Mouse (Mus musculus) adrenal gland, postnatal 10 days (tissue): ENCODE measurements around the gene Zmynd15. TPM values are rescaled to one million over a fixed set of nuclear protein-coding genes. Genes with fewer than 3 reads are reported as not detected.
A peak's percentile ranks its signal among the peaks of the same experiment; 100 is the strongest.
"Not testable (repeated sequence)": the region's sequence is repeated elsewhere in the genome, so short reads cannot be mapped to it uniquely, and the experiment has no call there.

ENCODE experiments used
- DNase-seq: peaks from one replicate; pipeline ENCODE4 v3.0.0; 2021; ENCODE audit warnings: mixed read lengths
- long read RNA-seq, 2 experiments: library from polyadenylated mRNA; stranded (forward); transcript quantifications; one replicate each; pipeline ENCODE4 v2.0.0; 2021
- total RNA-seq, 2 experiments: library from RNA; stranded (reverse); gene quantifications; 2 replicates each; pipeline ENCODE4 v1.2.3; 2021

Zmynd15 gene
- total RNA-seq: 1 to 10 TPM in 1 of 2 experiments, under 1 TPM in 1; 0.93 to 1.8 TPM
- long read RNA-seq, experiment 1: 0 reads
- long read RNA-seq, experiment 2: 0 reads

DNA sequence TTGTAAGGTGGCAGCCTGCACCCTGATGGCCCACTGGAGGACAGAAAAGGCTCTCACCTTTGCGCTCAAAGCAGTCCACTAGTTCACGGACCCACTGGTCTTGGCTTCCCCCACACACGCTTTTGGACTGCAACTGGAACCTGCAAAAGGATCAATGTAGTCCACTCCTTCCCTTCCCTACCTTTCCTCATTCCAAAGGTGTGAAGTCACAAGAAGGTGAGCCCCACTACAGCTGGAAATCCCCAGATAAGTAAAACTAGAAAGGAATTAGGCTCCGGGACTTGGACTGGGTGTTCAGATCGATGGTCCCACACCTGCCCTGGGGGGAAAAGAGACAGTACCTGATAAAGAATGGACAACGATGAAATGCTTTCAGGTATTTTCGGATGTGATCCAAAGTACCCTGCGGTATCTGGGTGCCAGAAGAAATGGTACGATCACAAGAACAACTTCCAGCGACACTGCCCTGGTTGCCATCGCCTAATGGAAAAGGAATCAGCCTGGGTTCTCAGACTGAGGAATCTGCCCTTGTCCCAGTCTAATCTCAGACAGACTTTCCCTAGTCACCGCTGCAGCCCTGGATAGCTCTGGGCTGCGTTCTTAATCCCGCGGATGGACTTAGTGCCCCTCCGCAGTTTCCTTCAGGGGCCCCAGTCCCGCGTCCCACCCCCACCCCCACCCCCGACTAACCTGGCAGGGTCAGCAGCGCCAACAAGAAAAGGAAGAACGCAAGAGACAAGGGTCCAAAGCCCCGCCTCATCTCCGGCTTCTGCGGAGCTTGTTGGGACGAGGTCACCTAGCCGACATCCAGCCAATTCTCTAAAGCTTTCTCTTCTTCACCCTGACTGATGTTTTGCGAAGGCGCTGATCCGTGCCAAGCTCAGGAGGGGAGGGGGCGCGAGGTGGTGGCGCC lies at the start of gene Zmynd15:
Gene Zmynd15, plus strand, starts transcription at position 746 of the 913 bp plus-strand sequence.
- no peak for DNase-seq

DNA sequence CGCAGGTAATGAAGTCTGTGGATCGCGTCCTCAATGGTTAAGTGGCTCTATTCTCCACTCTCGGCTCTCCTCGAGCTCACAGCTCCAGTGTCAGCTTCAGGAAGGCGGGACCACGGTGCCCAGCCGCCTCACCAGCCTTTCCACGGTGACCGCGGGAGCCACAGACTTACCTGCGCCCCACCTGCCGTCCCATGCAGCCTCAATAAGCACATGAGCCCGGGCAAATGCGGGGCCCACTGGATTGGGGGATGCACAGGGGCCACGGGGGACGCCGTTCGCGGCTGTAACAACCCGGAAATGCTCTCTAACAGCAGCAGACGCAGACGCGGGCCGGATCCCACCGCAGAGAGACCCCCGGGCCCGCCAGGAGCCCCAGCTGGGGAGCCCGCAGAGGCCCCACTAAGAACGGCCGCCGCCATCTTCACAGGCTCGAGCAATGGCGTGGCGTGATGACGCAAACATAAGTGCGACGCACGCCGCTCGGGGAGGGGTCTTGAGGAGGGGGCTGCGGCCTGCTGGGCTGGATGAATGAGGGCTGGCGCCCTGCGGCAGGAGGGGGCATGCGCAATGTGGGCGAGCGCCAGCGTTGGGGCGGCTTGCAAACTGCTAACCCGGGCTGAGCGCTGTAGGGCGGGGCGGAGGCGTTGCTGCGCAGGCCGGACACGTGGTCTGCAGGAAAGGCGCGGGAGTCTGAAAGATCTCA lies 49.5 kb upstream of the Zmynd15 start, which contains the start of gene Pelp1:
Gene Pelp1, minus strand, starts transcription at position 438 of the 703 bp plus-strand sequence.
- DNase-seq: peak; percentile 91

DNA sequence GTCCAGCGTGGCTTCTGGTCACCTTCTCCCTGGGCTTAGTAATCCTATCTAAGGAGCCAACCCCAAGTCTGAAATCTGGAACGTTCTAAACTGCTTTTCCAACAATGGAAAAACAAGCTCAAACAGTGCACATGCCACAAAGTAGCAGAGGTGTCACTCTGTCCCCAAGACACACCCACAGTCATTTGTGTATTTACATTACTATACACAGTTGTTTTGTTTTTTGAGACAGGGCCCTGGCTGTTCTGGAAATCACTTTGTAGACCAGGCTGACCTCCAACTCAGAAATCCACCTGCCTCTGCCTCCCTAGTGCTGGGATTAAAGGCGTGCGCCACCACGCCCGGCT lies 49.0 kb upstream of the Zmynd15 start:
- DNase-seq: no peak

DNA sequence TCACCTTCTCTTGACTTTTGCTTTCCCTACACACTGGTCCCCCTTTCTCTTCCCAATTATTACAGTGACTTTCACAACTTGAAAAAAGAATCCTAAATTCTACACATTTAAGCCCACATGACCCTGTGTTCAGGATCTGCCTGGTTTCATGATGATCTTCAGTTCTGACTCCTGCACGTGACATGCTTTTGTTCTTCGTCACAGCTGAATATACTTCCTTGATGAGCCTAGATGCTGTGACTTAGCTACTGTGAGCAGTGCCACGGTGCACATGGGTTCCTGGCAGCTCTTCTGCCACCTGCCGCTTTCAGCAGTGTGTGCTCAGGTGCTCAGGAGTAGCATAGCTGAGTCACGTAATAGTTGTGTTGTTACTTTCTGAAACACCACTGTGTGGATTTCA lies 46.6 kb upstream of the Zmynd15 start:
- no peak for DNase-seq

DNA sequence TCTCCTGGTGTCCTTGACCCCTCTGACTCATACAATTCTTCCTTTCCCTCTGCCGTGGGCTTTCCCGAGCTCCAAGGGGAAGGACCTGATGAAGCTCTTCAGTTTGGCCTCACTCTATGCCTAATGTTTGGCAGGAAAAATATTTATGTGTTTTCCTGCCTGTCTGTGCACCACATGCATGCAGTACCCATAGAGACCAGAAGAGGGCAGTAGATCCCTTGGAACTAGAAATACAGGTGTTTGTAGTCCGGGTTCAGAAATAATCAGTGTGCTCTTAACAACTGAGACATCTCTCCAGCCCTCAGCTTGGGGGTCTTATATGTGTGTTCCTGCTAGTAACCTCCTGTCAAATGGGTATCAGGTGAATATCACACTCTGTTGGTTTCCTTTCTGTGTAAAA lies 45.3 kb upstream of the Zmynd15 start:
- peak; percentile 87 for DNase-seq

DNA sequence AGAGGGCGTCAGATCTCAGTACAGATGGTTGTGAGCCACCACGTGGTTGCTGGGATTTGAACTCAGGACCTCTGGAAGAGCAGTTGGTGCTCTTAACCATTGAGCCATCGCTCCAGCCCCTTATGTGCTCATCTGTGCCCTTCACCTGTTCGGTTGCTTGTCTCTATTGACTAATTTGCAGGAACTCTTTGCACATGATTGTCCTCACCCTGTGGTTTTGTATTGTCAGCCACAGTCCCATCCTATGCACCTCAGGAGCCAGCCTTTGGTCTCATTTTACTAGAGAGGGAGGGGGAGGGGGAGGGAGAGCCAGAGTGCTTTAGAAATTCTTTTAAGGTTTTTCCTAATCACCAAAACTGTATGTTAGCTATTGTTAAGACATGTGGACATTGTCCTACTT lies 41.0 kb upstream of the Zmynd15 start:
- no peak for DNase-seq

DNA sequence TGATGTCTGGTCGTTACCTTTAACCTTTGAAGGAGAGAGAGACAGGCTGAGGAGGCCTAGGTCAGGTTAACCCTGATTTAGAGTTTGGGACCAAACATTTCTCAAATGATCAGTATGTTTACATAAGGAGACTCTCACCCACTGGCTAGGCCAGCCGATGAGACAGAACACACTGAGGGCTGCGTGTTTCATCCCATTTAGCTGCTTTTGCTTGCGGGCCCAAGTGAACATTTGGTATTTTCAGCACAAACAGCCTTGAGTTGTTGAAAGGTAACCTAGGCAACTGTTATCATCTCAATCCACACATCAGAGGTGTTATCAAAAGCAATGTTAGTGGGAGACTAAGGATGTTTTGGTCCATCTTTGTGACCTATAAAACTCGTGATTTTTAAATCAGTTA lies 39.7 kb upstream of the Zmynd15 start:
- no peak for DNase-seq

DNA sequence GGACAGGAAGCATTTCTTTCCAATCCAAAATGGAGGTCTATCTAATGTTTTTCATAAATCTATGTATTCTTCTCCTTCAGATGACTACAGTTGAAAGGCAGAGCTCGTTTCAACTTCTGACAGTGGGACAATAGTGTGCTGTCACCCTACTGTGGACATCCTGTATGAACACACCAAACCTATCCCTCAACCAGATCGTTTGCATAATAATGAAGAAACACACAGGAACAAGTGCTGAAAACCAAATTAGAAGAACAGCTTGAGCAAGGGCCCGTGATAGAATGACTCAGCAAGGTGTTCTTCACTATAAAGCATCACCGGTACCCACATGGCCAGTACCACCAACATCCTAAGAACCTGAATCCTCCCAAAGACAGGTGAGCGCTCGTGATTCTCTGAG lies 32.6 kb upstream of the Zmynd15 start:
- not testable (repeated sequence) for DNase-seq

DNA sequence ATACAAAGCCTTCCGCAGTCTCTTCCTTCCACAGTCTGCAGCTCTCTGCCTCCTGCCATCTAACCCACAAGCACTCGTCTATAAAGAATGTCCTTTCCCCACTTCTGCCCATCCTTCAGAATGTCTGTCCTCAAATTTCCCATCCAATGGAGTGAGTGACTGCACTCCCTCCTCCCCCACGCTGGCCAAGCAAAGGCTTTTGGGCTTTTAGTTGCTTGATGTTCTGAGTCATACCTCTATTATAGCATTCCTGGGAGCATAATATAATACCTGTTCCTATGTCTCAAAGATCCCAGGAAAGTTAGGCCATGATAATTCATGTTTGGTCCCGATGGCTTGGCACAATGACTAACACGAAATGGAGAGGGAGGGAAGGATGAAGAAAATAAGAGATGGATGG lies 27.7 kb upstream of the Zmynd15 start:
- DNase-seq: no peak

DNA sequence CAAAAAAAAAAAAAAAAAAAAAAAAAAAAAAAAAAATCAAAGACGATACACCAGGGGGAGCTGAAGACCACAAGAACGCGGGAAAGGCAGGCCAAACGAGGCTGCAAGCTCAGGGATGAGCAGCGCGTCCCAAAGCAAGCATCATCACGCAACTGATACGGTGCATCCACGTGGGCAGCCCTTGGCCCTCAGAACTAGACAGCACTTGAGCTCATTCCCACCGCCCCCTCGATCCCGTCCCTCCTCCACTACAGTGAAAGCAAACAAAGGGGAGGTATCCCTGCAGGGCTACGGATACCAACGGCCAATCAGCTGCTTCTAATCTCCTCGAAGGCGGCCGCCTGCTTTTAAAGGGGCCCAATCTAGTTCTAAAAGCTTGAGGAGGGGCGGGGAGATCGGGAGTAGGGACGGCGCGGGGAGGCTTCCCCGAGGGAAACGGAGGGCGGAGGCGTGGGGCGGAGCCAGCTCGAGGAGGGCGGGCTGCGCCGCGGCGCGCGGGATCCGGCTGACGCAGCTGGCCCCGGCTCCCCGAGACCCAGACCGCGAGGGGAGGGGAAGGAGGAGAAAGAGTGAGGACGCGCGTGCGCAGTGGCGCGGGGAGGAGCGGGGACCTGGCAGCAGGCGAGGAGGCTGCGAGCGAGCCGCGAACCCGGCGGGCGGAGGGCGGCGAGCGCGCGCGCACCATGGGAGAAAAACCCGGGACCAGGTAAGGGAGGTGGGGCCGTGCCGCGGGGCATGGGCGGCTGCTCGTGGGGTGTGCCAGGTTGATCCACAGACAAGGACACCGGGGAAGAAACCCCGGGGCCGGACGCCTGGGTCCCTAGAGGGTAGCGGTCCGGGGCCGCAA lies 27.0 kb upstream of the Zmynd15 start, which contains the start of gene Arrb2:
Gene Arrb2, plus strand, starts transcription at position 588 of the 847 bp plus-strand sequence.
- DNase-seq: peak; percentile 98

DNA sequence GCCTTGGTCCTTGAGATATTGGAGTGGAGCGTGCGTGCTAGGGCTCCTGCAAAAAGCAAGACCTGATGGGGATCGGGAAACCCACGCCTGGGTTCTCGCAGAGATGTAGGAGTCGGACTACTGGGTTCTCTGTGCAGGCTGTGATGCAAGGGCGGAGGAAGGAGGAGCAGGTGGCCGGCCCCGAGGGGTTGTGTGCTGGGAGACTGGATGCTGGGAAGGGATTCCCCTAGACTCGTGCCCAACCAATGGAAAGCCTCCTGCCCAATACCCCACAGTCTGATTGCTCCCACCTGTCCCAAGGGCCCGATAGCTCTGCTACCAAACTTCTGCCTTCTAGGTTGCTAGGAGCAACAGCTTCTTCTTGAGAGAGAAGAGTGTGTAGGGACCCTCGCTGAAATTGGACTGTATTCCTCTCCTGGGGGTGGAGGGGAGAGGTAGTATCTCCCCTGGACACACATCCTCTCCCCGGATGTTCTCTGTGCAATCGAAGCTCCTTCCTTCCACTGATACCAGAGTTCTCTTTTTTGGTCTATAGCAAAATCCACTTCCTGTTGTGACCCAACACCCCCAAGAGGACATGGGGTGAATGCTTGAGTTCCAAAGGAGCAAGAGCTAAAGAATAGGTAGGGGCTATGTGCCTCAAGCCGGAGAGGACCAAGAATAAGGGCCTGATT lies 26.2 kb upstream of the Zmynd15 start:
- no peak for DNase-seq

DNA sequence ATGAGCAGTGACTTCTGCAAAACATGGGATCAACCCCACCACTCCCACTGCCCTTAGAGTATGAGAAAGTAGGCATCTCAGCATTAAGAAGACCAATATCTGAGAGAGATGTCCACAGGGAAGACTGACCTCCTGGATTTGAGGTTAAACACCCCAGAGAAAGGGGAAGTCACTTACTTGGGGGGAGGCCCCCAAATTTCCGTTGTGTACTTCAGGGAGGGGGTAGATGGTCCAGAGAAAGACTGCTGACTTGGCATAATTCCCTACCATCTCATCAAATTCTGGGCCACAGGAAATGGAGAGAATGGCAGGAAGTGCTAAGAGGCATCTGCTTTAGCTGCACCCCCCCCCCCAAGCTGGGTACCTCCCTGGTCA lies 25.7 kb upstream of the Zmynd15 start:
- DNase-seq: no peak

DNA sequence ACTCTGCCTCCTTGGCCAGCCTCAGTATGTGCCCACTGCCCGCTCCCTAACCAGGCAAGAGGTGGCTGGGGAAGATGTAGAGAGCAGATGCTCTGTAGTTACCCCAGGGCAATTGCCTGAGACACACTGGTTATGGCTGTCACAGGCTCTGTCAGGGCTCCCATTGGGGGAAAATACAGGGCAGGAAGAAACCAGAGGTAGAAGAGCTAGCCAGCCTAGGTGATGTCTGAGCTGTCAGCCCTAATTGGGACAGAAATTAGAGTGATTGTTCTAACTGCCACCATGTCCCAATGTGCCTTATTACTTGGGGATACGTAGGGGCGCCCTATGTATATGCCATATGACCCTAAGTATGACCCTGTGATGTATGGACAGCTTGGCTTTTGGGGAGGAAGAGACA lies 25.3 kb upstream of the Zmynd15 start:
- no peak for DNase-seq

DNA sequence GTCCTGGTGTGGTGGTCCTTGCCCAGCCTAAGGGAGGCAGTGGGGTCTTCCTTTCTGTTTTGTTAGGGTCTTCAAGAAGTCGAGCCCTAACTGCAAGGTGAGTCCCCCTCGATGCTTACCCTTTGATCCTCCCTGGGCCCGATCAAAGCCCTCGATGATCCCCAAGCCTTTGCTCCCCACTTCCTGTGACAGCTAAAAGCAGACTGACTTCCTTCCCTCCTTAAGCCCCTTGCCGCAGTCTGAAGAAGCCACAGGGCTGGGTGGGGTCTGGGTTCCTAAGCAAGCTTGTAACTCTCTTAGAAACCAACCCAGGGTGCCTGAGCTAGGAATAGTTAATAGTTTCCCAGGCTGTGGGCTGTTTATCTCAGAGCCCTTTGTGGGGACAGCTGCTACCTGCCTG lies 23.8 kb upstream of the Zmynd15 start:
- no peak for DNase-seq

DNA sequence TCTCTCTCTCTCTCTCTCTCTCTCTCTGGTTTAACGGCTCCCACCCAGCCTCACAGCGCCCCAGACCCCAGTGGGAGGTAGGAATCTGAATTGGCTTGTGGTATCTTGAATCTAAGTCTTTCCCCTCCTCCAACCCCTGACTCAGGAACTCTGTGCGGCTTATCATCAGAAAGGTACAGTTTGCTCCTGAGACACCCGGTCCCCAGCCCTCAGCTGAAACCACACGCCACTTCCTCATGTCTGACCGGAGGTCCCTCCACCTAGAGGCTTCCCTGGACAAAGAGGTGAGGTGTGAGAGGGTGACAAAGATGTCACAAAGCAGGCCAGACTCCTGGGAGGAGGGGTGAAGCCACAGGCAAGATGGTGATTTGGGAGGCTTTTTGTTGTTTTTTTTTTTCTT lies 21.8 kb upstream of the Zmynd15 start:
- DNase-seq: no peak

DNA sequence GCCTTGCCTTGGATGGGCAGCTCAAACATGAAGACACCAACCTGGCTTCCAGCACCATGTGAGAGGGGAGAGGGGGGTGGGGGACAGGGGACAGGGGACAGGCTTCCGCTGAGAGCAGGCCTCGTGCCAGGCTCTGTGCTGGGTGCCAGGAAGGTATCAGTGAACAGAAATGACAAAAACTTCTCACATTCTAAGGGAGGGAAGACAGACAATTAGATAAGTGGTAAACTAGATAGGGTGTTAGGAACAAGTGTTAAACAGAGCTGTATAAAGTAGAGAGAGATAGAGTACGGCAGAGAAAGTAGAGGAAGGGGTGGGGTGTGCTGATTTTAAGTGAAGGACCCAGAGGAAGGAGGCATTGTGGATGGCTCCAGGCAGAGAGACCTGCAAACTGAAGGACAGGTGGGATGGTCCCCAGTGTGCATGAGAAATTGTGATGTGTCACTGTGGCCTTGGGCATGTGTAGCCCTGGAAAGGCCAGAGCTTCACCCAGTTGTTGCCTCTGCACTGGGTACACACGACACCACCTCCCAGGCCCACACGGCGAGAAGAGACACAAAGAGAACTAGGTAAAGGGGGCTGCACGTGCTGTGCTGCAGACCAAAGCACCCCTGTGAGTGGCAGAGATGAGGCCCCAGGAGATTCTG lies 20.4 kb upstream of the Zmynd15 start:
- no peak for DNase-seq

DNA sequence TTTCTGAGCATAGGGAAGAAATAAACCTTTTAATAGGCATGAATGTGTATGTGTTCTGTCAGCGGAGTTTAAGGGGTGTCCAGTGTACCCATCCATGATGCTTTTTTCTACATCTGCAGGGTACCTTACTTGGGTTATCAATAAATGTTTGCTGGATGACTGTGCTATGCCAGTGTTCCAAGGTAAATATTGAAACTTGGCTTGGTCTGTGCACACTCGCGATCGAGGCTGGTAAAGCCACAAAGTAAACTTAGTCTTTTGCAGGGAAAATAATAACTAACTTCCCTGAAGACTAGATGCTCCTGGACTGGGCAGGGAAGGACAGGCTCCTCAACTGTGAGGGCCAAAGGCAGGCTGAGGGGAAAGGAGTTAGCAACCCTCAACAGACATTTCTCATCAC lies 18.6 kb upstream of the Zmynd15 start:
- no peak for DNase-seq

DNA sequence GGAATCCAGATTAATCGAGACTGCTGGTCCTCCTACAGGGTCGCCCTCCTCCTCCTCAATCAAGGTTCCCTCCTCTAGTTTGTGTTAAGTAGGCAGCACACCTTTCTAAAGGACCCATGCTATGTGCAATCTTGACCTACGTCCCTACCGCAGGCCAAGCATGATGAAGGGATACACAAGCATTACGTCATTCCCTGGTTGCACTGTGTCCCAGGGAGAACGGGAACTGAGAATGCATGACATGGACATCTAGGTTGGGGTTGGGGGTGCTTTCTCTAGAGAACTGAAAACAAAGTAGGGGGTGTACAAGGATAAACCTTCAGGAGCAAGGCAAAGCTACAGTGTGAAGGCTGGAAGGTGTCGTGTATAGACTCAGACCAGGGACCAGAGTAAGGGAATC lies 17.4 kb upstream of the Zmynd15 start:
- no peak for DNase-seq

DNA sequence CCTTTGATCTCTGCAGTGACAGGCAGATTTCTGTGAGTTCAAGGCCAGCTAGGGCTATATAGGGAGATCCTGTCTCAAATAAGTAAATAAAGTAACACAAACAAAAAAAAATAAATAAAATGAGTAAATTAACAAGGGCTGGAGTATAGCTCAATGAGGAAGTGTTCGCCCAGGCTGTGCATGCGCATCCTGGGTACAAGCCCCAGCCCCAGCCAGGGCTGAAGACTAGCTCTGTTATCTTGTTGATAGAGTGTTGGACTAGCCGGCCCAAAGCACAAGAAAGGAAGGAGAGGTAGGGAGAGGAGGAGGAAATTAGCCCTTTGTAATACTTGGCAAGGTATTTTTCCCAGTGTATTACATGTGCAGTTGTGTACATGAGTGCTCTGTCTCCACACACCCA lies 15.3 kb upstream of the Zmynd15 start:
- DNase-seq: no peak

DNA sequence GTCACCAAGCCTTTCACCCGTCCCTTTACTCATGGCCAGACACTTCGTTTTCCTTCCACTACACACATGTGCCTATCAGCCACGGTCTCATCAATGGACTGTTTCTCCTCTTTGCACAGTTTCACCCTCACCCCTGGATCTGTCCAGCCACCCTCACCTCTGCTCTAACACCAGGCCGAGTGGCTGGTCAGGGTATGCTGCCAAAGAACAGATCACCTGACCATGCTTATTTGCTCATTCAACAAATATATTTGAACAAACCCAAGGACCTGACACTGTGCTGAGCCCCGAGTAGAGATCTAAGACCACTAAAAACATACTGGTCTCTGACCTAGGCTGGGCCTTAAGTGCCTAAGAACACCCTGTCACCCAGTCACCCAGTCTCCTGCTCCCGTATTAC lies 14.6 kb upstream of the Zmynd15 start:
- DNase-seq: no peak

DNA sequence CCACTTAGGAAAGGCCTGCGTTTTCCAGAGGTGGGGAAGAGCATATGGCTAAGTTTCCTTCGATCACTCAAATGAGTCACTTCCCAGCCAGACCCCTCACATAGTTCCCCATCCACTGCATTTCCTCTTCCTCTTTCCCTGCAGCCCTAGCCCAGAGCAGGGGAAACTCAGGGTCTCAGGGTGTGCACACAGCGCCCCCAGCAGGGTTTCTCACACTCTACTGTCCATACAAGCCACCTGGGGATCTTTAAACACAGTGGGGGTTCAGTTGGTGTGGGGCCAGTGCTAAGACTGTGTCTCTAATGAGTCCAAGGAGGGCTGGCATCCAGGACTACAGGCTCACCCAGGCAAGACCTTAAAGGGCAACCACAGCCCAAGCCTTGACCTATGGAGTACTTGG lies 12.5 kb upstream of the Zmynd15 start:
- DNase-seq: no peak
